Mouse (Mus musculus): Measurements from ENCODE around the gene Pibf1.

- TF ChIP-seq CTCF (conservative IDR thresholded peaks at IDR 0.05; ENCODE audit: low read length): no peak
- no peak for TF ChIP-seq POU5F1 (IDR thresholded peaks at IDR 0.05; ENCODE audit: borderline replicate concordance, low read length)
- TF ChIP-seq NANOG (IDR thresholded peaks at IDR 0.05; ENCODE audit: borderline replicate concordance, low read length): no peak
Measured at GRCm38 (mm10) chr14:99134048-99134447, 34.8 kb downstream of the Pibf1 start.
